Mouse (Mus musculus): ENCODE data around the gene Cabp4.

The Cabp4 gene

GRCm38 (mm10) chr19:4164721-4165120 lies 20.9 kb upstream of the Cabp4 start:
- DNase-seq (ENCODE audit: low read depth, low spot score), result peak; percentile 34

- DNase-seq (ENCODE audit: low read depth, low spot score), result no peak
Observed at GRCm38 (mm10) chr19:4164100-4164499, 20.3 kb upstream of the Cabp4 start.

- no peak for DNase-seq (ENCODE audit: low read depth, low spot score)
Observed at GRCm38 (mm10) chr19:4163543-4163887, 19.7 kb upstream of the Cabp4 start.

GRCm38 (mm10) chr19:4162646-4163542 lies 19.1 kb upstream of the Cabp4 start, which contains the start of gene Rps6kb2:
Gene Rps6kb2 (minus strand): TSS chr19:4163354.
- DNase-seq (ENCODE audit: low read depth, low spot score), result peak; percentile 95

- no peak for DNase-seq (ENCODE audit: low read depth, low spot score)
Observed at GRCm38 (mm10) chr19:4159049-4159448, 15.2 kb upstream of the Cabp4 start.

- no peak for DNase-seq (ENCODE audit: low read depth, low spot score)
Observed at GRCm38 (mm10) chr19:4156771-4157170, 12.9 kb upstream of the Cabp4 start.

GRCm38 (mm10) chr19:4156073-4156579 lies 12.3 kb upstream of the Cabp4 start:
- no peak for DNase-seq (ENCODE audit: low read depth, low spot score)

- DNase-seq (ENCODE audit: low read depth, low spot score), result peak; percentile 71
Observed at GRCm38 (mm10) chr19:4155223-4156072, 11.6 kb upstream of the Cabp4 start.

- DNase-seq (ENCODE audit: low read depth, low spot score), result peak; percentile 81
Observed at GRCm38 (mm10) chr19:4154437-4155222, 10.8 kb upstream of the Cabp4 start.

- DNase-seq (ENCODE audit: low read depth, low spot score), result no peak
Observed at GRCm38 (mm10) chr19:4153232-4153654, 9.4 kb upstream of the Cabp4 start, which contains the start of gene Ptprcap. Gene Ptprcap (plus strand): TSS chr19:4153604.

GRCm38 (mm10) chr19:4152445-4153231 lies 8.8 kb upstream of the Cabp4 start:
- no peak for DNase-seq (ENCODE audit: low read depth, low spot score)

GRCm38 (mm10) chr19:4151898-4152297 lies 8.1 kb upstream of the Cabp4 start:
- DNase-seq (ENCODE audit: low read depth, low spot score), result no peak

- DNase-seq (ENCODE audit: low read depth, low spot score), result no peak
Observed at GRCm38 (mm10) chr19:4151488-4151860, 7.6 kb upstream of the Cabp4 start.

- DNase-seq (ENCODE audit: low read depth, low spot score), result no peak
Observed at GRCm38 (mm10) chr19:4150567-4151487, 7.0 kb upstream of the Cabp4 start.

GRCm38 (mm10) chr19:4149764-4150461 lies 6.1 kb upstream of the Cabp4 start:
- no peak for DNase-seq (ENCODE audit: low read depth, low spot score)

GRCm38 (mm10) chr19:4149283-4149682 lies 5.5 kb upstream of the Cabp4 start:
- DNase-seq (ENCODE audit: low read depth, low spot score), result no peak

GRCm38 (mm10) chr19:4148819-4149218 lies 5.0 kb upstream of the Cabp4 start:
- DNase-seq (ENCODE audit: low read depth, low spot score), result no peak

- peak; percentile 92 for DNase-seq (ENCODE audit: low read depth, low spot score)
Observed at GRCm38 (mm10) chr19:4148491-4148806, 4.6 kb upstream of the Cabp4 start, which contains the start of gene Coro1b. Gene Coro1b (plus strand): TSS chr19:4148619.
